Mouse (Mus musculus) limb, embryonic 10.5 days (tissue): ENCODE results near the gene Ptprq. TPM values are rescaled to one million over a fixed set of nuclear protein-coding genes. Genes with fewer than 3 reads are reported as not detected.

Experiments
- DNase-seq: peaks from one replicate; pipeline ENCODE4 v3.0.0-alpha.2; 2017; ENCODE audit warnings: low spot score
- H3K27ac ChIP-seq: fragments of 300-500 bp; sonication (generic); 2 replicates; pipeline ENCODE4 v1.5.1; 2016; ENCODE audit warnings: mild to moderate bottlenecking
- H3K27me3 ChIP-seq: fragments of 300-500 bp; sonication (generic); 2 replicates; pipeline ENCODE4 v1.6.1; 2016; ENCODE audit warnings: low read depth, mild to moderate bottlenecking; ENCODE audit not compliant: poor library complexity, severe bottlenecking
- H3K36me3 ChIP-seq: fragments of 300-500 bp; sonication (generic); 2 replicates; pipeline ENCODE4 v1.6.1; 2016; ENCODE audit warnings: mild to moderate bottlenecking, moderate library complexity
- H3K4me1 ChIP-seq: fragments of 300-500 bp; sonication (generic); 2 replicates; pipeline ENCODE4 v1.6.1; 2016
- H3K4me3 ChIP-seq: fragments of 300-500 bp; sonication (generic); 2 replicates; pipeline ENCODE4 v1.5.1; 2016; ENCODE audit warnings: mild to moderate bottlenecking, moderate library complexity
- H3K9me3 ChIP-seq: fragments of 300-500 bp; sonication (generic); replicated peaks from 2 replicates; pipeline ENCODE4 v1.6.1; 2016; ENCODE audit warnings: mild to moderate bottlenecking
- WGBS: fragments of 180-500 bp; shearing (Covaris S2); methylation state at CpG from one replicate; pipeline ENCODE4 v1.1.7; 2016; 5-methylcytosine and 5-hydroxymethylcytosine counted together
- polyA plus RNA-seq: library from polyadenylated mRNA; unstranded; fragments of >200 nt; fragmentation: Nextera tagmentation; extraction: Ambion mirVana; gene quantifications from 2 replicates; pipeline ENCODE4 v1.2.1, GENCODE M21; 2016

Gene Ptprq
- polyA plus RNA-seq, 1 experiment from 2014 or later = 0.09 TPM

DNA sequence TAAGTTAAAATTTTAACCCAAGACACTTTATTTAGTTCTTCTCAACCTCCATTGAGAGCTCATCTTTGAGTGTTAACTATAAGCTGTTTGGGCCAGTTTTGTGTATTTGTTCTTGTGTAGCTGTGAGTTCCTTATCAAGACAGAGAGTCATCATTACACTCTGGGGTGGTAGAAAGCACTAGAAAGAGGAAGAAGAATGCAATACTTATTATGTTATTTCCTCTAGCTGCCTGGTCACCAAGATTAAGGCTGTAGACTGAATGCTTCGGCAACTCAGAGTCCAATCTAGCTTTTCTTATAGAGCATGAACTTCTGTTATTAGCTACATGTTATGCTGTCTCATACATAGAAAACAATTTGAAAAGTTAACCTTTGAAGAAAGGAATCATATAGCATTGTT lies 223.4 kb downstream of the Ptprq start:
- 94% methylated on average over 1 of the region's 1 CpGs for WGBS
- DNase-seq = no peak
- H3K4me1 ChIP-seq = peaks cover 18% of the 10 kb centered on the region
- H3K36me3 ChIP-seq = no peaks in the 10 kb centered on the region
- H3K4me3 ChIP-seq = no peak overlapping the region
- no peak overlapping the region for H3K27ac ChIP-seq
- no peaks in the 10 kb centered on the region for H3K9me3 ChIP-seq
- peaks cover 10% of the 10 kb centered on the region for H3K27me3 ChIP-seq

DNA sequence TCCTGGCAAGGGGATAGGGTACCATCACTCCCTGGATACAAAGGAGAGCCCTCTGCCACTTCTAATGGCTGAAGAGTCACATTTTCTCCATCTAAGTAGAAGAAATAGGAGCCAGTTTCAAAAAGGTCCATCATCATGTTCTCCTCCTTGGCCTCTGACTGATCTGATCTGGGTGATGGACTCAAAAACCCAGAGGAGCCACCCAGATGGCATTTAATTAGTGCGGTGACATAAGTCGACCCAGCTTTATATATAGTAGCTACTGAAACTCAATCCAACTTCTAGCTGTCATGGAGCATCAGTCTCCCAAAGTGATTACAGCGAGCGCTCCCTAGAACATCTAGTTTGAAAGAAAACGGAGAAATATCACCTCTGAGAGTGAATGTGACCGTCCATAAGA lies 225.3 kb downstream of the Ptprq start, which contains the start of gene Myf6:
Gene Myf6, minus strand, starts transcription at position 170 of the 400 bp plus-strand sequence.
- DNase-seq = no peak
- Histone ChIP-seq H3K4me1 (peaks cover 18% of the 10 kb centered on the region), H3K27ac (0 out of 2 replicates have a peak within 1 kb of the TSS, but pooled peaks have one; percentile 17), H3K4me3 (peak within 1 kb of the TSS; percentile 30; the same call in 1 of the 2 replicates), H3K36me3 (no peaks in the 10 kb centered on the region), H3K9me3 (no peaks in the 10 kb centered on the region), H3K27me3 (peaks cover 10% of the 10 kb centered on the region)
- 87% methylated on average over 6 of the region's 6 CpGs for WGBS

GRCm38 (mm10) chr10:107493580-107494474 lies 226.0 kb downstream of the Ptprq start:
- peak overlapping the region; percentile 30 for H3K4me3 ChIP-seq
- DNase-seq = no peak
- 36% methylated on average over 20 of the region's 20 CpGs for WGBS
- H3K9me3 ChIP-seq = no peaks in the 10 kb centered on the region
- H3K4me1 ChIP-seq = peaks cover 21% of the 10 kb centered on the region
- H3K27ac ChIP-seq = 0 out of 2 replicates have a peak overlapping the region, but pooled peaks have one; percentile 17
- H3K36me3 ChIP-seq = no peaks in the 10 kb centered on the region
- H3K27me3 ChIP-seq = peaks cover 10% of the 10 kb centered on the region

DNA sequence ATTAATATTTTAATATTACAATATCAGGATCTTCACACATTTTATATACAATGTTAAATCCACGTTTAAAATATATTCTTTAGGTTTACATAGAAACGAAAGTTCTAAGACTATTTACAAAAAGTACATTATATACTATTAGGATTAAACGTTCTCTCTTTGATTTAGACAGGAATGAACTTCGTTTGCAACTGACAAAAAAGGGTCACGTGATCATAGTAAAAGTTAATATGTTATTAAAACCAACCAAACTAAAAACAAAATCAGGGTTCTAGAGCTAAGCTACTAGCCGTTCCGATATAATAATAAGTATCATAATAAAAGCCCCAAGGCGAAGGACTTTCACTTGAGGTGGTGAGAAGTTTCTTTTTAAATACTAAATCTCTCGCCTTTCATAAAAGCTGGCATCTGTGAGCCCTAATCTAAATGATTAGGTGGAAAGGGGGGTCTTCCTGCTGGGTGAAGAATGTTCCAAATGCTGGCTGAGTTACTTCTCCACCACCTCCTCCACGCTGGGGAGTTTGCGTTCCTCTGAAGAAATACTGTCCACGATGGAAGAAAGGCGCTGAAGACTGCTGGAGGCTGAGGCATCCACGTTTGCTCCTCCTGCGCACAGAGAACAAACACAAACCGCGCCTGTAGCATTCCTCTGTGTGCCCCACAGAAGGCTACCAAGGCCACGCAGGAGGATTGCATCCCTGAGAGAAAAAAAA lies 226.8 kb downstream of the Ptprq start:
- Histone ChIP-seq H3K27ac (0 out of 2 replicates have a peak overlapping the region, but pooled peaks have one; percentile 17), H3K9me3 (no peaks in the 10 kb centered on the region), H3K36me3 (no peaks in the 10 kb centered on the region), H3K27me3 (peaks cover 10% of the 10 kb centered on the region), H3K4me1 (peaks cover 29% of the 10 kb centered on the region), H3K4me3 (peak overlapping the region; percentile 30)
- DNase-seq = no peak
- WGBS = 53% methylated on average over 18 of the region's 18 CpGs

DNA sequence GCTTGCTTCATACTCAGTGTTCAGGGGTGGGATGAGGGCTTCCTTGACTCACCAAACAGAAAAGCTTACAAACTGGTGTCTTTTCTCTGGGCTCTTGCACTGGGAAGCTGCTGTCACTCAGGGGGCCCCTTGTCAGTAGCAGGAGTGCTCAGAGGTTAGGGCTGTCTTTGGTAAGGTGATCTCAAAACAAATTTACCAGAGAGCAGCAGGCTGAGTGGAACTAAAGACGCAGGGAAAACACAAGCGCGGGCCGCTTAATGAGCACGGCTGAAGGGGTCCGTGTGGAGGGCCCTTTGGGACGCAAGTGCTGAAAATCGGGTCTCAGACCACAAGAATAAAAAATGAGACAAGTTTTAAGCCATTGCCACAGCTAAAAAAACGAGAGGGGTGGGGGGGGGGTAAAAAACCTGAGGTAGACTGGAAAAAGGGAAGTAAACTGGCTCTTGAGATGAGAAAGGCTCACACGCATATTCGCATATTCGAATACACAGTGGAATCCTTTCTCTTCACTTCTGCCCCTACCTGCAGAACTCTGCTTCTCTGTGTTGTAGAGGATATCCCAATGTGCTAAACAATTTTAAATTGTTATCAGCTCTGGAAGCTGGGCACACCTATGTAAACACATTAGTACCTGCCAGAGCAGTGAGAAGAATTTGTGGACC lies 231.1 kb downstream of the Ptprq start:
- 24% methylated on average over 12 of the region's 12 CpGs for WGBS
- peaks cover 11% of the 10 kb centered on the region for H3K27me3 ChIP-seq
- H3K9me3 ChIP-seq = no peaks in the 10 kb centered on the region
- peaks cover 44% of the 10 kb centered on the region for H3K4me1 ChIP-seq
- no peak for DNase-seq
- no peak overlapping the region for H3K4me3 ChIP-seq
- H3K27ac ChIP-seq = no peak overlapping the region
- no peaks in the 10 kb centered on the region for H3K36me3 ChIP-seq

- Histone ChIP-seq H3K27ac (no peak overlapping the region), H3K4me1 (peaks cover 36% of the 10 kb centered on the region), H3K9me3 (no peaks in the 10 kb centered on the region), H3K4me3 (no peak overlapping the region), H3K27me3 (peaks cover 11% of the 10 kb centered on the region), H3K36me3 (no peaks in the 10 kb centered on the region)
- WGBS = 62% methylated on average over 12 of the region's 12 CpGs
- DNase-seq = no peak
These were observed 233.1 kb downstream of the Ptprq start for GRCm38 (mm10) chr10:107486770-107487169.

GRCm38 (mm10) chr10:107485870-107486269 lies 234.0 kb downstream of the Ptprq start, which contains the start of gene Myf5:
Gene Myf5, minus strand, starts transcription at chr10:107486134.
- Histone ChIP-seq H3K27ac (peak within 1 kb of the TSS; percentile 36; the same call in 1 of the 2 replicates), H3K27me3 (peaks cover 11% of the 10 kb centered on the region), H3K36me3 (no peaks in the 10 kb centered on the region), H3K4me1 (peaks cover 32% of the 10 kb centered on the region), H3K9me3 (no peaks in the 10 kb centered on the region), H3K4me3 (peak within 1 kb of the TSS; percentile 24; the same call in 1 of the 2 replicates)
- no peak for DNase-seq
- WGBS = 36% methylated on average over 8 of the region's 8 CpGs

DNA sequence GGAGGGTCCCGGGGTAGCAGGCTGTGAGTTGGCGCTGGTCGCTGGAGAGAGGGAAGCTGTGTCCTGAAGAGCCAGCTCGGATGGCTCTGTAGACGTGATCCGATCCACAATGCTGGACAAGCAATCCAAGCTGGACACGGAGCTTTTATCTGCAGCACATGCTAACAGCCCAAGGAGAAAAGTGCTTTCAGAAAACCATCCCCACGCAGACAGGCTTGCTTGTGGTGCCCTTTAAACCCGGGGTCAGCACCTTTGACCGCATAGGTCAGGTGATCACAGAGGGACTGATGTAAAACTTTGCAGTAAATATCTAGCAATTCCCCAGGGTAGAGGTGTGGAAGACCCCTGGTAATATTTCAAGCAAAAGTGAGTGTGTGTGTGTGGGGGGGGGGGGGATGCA lies 235.8 kb downstream of the Ptprq start:
- Histone ChIP-seq H3K36me3 (no peaks in the 10 kb centered on the region), H3K9me3 (no peaks in the 10 kb centered on the region), H3K27me3 (peaks cover 11% of the 10 kb centered on the region), H3K4me3 (peak overlapping the region; percentile 24; the same call in 1 of the 2 replicates), H3K27ac (no peak overlapping the region), H3K4me1 (peaks cover 32% of the 10 kb centered on the region)
- WGBS = 54% methylated on average over 10 of the region's 10 CpGs
- no peak for DNase-seq

GRCm38 (mm10) chr10:107473497-107473896 lies 246.4 kb downstream of the Ptprq start:
- Histone ChIP-seq H3K4me1 (no peaks in the 10 kb centered on the region), H3K27ac (no peak overlapping the region)
- 54% methylated on average over 2 of the region's 2 CpGs for WGBS

DNA sequence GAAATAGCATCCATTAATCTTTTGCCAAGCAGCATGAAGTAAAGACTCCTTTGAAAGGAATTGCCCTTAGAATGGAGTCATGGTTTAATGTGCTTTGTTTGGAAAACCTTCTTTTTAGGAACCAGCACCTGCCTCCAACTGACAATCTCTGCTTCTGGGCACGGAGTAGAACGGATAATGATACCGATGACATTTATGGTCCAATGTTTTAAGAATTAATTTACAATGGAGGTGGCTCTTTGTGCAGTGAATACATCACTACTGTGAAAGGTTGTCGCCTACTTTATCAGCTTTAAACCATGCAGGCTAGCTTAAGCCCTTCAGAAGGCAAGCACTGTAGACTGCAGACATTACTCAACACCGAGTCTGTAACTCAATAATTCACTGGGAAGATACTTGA lies 248.1 kb downstream of the Ptprq start:
- Histone ChIP-seq H3K27me3 (no peaks in the 10 kb centered on the region), H3K27ac (no peak overlapping the region), H3K4me3 (no peak overlapping the region), H3K9me3 (no peaks in the 10 kb centered on the region), H3K36me3 (no peaks in the 10 kb centered on the region), H3K4me1 (no peaks in the 10 kb centered on the region)
- DNase-seq = no peak
- 80% methylated on average over 5 of the region's 5 CpGs for WGBS

More at GRCm38 (mm10) chr10:107473497-107473896, 246.4 kb downstream of the Ptprq start:
- no peak for DNase-seq
- Histone ChIP-seq H3K27me3 (no peaks in the 10 kb centered on the region), H3K4me3 (no peak overlapping the region), H3K9me3 (no peaks in the 10 kb centered on the region), H3K36me3 (no peaks in the 10 kb centered on the region)

- no peaks in the 10 kb centered on the region for H3K4me1 ChIP-seq
- H3K27ac ChIP-seq = no peak overlapping the region
- WGBS = 91% methylated on average over 7 of the region's 7 CpGs
- H3K36me3 ChIP-seq = no peaks in the 10 kb centered on the region
- no peaks in the 10 kb centered on the region for H3K27me3 ChIP-seq
- no peak overlapping the region for H3K4me3 ChIP-seq
- H3K9me3 ChIP-seq = no peaks in the 10 kb centered on the region
- DNase-seq = no peak
These were observed 252.0 kb downstream of the Ptprq start for GRCm38 (mm10) chr10:107467819-107468218.
